Mouse (Mus musculus): Measurements from ENCODE around the gene Crb3.
"Not testable (repeated sequence)": the region's sequence is repeated elsewhere in the genome, so short reads cannot be mapped to it uniquely, and the experiment has no call there.

Gene Crb3

GRCm38 (mm10) chr17:57058891-57059485 is at the start of gene Crb3:
Gene Crb3 (plus strand): TSS chr17:57059105.
- no peak for DNase-seq (ENCODE audit: low read depth, low spot score)

DNA sequence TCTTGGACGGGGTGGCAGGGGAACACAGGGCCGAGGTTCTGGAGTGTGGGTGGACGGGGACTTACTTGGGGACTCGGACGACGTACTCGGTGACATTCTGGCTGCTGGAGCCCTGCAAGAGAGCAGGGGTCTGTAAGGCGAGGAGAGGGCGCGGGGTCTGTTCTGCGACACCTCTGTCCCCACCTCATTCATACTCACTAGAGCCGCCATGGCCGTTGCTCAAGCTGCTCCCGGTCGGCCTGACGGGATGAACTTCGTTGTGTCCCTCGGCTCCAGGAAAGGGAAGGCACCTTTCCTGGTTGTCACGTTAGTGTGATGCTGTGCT is 48.0 kb upstream of the Crb3 start:
- no peak for DNase-seq (ENCODE audit: low read depth, low spot score)

GRCm38 (mm10) chr17:57011236-57012141 is 47.4 kb upstream of the Crb3 start, which contains the start of the genes Gtf2f1 and Gm17949:
Gene Gtf2f1 (minus strand): TSS chr17:57011288.
Gene Gm17949 (plus strand): TSS chr17:57011469.
- DNase-seq (ENCODE audit: low read depth, low spot score): peak; percentile 98

GRCm38 (mm10) chr17:57012245-57012795 is 46.6 kb upstream of the Crb3 start:
- no peak for DNase-seq (ENCODE audit: low read depth, low spot score)

GRCm38 (mm10) chr17:57019693-57020092 is 39.2 kb upstream of the Crb3 start:
- no peak for DNase-seq (ENCODE audit: low read depth, low spot score)

- no peak for DNase-seq (ENCODE audit: low read depth, low spot score)
These were observed 37.9 kb upstream of the Crb3 start for GRCm38 (mm10) chr17:57020960-57021359.

- no peak for DNase-seq (ENCODE audit: low read depth, low spot score)
These were observed 31.4 kb upstream of the Crb3 start for GRCm38 (mm10) chr17:57027471-57027870.

GRCm38 (mm10) chr17:57029691-57030090 is 29.2 kb upstream of the Crb3 start:
- no peak for DNase-seq (ENCODE audit: low read depth, low spot score)

GRCm38 (mm10) chr17:57030931-57031660 is 27.8 kb upstream of the Crb3 start, which contains the start of gene Khsrp:
Gene Khsrp (minus strand): TSS chr17:57031522.
- DNase-seq (ENCODE audit: low read depth, low spot score): no peak

GRCm38 (mm10) chr17:57031661-57032420 is 27.1 kb upstream of the Crb3 start:
- peak; percentile 100 for DNase-seq (ENCODE audit: low read depth, low spot score)

DNA sequence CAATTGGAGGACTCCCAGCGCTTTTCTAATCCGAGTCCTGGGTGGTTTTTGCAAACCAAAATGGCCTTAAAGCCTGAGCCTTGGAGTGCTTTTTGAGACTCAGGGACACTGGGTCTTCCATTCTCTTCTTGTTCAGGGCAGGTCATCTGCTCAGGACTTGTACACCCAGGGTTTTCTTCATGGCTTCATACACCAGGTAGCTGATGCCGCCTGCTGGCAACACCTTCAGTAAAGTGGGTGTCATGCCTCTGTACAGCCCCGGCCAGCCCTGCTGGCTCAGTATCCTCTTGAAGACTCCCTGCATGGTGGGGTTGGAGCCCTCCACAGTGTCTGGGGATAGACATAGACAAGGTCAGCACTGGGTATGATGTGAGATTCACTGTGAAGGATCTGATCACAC is 26.1 kb upstream of the Crb3 start:
- DNase-seq (ENCODE audit: low read depth, low spot score): no peak

GRCm38 (mm10) chr17:57038978-57039377 is 19.9 kb upstream of the Crb3 start:
- no peak for DNase-seq (ENCODE audit: low read depth, low spot score)

DNA sequence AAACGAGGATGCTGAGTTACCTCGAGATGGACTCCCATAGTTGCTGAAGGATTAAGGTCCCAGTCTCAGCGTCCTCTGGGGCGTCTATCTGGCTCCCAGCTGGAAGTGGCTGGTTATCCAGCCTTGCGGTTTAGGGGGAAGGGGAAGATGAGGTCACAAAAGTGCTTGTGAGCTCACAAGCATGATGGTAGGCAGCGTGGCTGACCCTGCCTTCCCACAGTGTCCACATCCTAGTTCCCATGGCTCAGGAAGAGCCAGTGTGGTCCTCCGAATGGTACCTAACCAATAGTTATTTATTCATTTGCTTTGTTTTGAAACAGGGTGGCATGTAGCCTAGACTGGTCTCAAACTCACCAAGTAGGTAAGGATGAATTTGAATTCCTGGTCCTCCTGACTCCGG is 17.4 kb upstream of the Crb3 start, which contains the start of gene Slc25a41:
Slc25a41 (minus strand) TSS at position 101 of the 400 bp plus-strand sequence.
- no peak for DNase-seq (ENCODE audit: low read depth, low spot score)

- DNase-seq (ENCODE audit: low read depth, low spot score): no peak
These were observed 11.5 kb upstream of the Crb3 start for GRCm38 (mm10) chr17:57047406-57047805.

DNA sequence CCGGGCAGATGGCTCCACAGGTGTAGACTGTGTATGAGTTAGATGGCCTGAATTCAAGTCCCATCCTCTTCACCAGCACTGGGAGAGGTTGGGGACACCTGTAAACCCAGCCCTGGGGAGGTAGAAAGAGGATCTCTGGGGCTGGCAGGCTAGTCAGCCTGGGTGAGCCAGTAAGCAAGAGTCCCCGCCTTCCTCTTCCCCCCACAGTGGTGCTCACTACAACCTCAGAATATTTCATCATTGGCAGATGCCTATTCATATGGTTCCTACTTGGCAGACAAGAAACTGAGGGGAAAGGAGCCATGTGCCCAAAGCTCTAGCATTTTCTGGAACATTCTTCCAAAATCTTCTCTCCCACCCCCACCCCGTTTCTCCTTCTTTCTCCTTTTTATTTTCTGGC is 10.1 kb upstream of the Crb3 start:
- DNase-seq (ENCODE audit: low read depth, low spot score): no peak

DNA sequence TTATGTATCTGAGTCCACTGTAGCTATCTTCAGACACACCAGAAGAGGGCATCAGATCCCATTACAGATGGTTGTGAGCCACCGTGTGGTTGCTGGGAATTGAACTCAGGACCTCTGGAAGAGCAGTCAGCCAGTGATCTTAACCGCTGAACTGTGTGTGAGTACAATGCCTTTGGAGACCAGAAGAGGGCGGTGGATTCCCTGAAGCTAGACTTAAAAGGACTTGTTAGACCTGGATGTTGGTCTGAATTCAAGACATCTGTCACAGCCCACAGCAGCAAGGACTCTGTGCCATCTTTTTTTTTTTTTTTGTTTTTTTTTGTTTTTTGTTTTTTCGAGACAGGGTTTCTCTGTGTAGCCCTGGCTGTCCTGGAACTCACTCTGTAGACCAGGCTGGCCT is 7.2 kb upstream of the Crb3 start:
- DNase-seq (ENCODE audit: low read depth, low spot score): not testable (repeated sequence)

DNA sequence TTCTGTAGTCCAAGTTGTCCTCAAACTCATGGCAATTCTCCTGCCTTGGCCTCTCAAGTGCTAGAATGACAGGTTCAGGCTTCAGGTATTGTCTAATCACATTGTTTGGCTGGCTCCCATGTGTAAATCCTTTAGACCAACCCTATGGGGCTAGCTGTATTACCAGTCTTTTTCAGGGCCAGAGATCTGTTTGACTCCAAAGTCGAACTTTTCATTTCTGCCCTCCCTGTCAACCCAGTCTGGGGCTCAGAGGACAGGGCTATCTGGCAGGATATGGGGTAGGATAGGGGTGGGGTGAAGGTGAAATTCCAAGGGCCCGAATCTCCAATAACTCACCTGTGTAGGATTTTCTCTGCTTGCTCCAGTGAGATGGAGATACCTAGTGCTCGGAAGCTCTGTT is 2.7 kb upstream of the Crb3 start:
- no peak for DNase-seq (ENCODE audit: low read depth, low spot score)

DNA sequence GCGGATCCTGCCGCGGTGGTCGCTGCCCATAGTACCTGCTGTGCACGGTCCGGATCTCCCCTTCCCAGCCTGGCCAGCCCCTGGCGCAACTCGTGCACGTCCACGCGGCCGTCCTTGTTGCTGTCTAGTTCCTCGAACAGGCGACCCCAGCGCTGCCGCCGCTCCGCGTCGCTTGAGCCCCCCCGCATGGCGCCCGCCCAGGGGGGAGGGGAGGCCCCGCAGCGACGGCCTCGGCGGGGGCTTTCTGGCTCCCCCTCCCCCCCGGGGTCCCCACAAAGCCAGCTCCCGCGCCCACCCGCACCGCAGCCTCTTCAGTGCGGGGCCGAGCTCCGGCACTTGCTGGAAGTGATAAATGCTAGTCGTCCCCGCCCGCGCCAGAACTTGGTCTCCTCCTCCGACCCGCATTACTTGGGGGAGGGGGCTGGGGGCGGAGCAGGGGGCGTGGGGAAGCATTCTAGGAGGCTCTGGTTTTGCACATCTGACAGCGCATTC is 627 bp downstream of the Crb3 start, which contains the start of gene Slc25a23:
Slc25a23 (minus strand) TSS at position 378 of the 492 bp plus-strand sequence.
- peak; percentile 37 for DNase-seq (ENCODE audit: low read depth, low spot score)

- peak; percentile 92 for DNase-seq (ENCODE audit: low read depth, low spot score)
These were observed 1.4 kb downstream of the Crb3 start for GRCm38 (mm10) chr17:57060231-57060801.

GRCm38 (mm10) chr17:57061069-57061468 is 2.2 kb downstream of the Crb3 start:
- no peak for DNase-seq (ENCODE audit: low read depth, low spot score)
